ENCODE assay signal across 15 mouse cellular contexts in genomic region chr5:102899680-102900215, GRCm38 (mm10).
"Had no signal": no experiment of that assay in that cellular context is flagged by ENCODE, and none has a peak within 500 bp of the region (broad histone marks: within the 10 kb centered on the region; RNA-seq: fewer than 3 reads in every experiment).

No protein-coding gene starts in this region.

- H3K9ac ChIP-seq: liver, embryonic 15.5 days; neural tube, embryonic 13.5 days; stomach, embryonic 15.5 days had no signal

- H3K27ac ChIP-seq: layer of hippocampus, adult 2 months; limb, embryonic 10.5 days; liver, embryonic 15.5 days; neural tube, embryonic 13.5 days; stomach, embryonic 15.5 days had no signal

- H3K4me3 ChIP-seq: layer of hippocampus, adult 2 months; limb, embryonic 10.5 days; liver, embryonic 15.5 days; neural tube, embryonic 13.5 days; stomach, embryonic 15.5 days had no signal

- DNase-seq: kidney, adult 8-10 months; kidney, postnatal 4 days; lung, adult 2 months; lung, postnatal 36 days; retina, postnatal 1 day; right cerebral cortex, postnatal 14 days; thymus, adult 2 months; thymus, postnatal 25 days had no signal

- H3K27me3 ChIP-seq: liver, embryonic 15.5 days; neural tube, embryonic 13.5 days; stomach, embryonic 15.5 days had no signal

- H3K4me1 ChIP-seq: limb, embryonic 10.5 days; liver, embryonic 15.5 days; neural tube, embryonic 13.5 days; stomach, embryonic 15.5 days had no signal

- ATAC-seq: lung, postnatal 0 days had no signal

- H3K4me2 ChIP-seq: liver, embryonic 11.5 days; liver, embryonic 15.5 days; neural tube, embryonic 13.5 days; stomach, embryonic 15.5 days had no signal

- H3K9me3 ChIP-seq: limb, embryonic 10.5 days; liver, embryonic 15.5 days; neural tube, embryonic 13.5 days; stomach, embryonic 15.5 days had no signal

- H3K36me3 ChIP-seq: limb, embryonic 10.5 days; liver, embryonic 15.5 days; neural tube, embryonic 13.5 days; stomach, embryonic 15.5 days had no signal
